Mouse (Mus musculus) thymus, postnatal 36 days (tissue): ENCODE measurements at regions not wholly inside any gene's neighbourhood (a gene's known extent, or its start where the extent isn't known, plus 50 kb on each side); places are given as distances from the start of the nearest gene placed in this dataset.

ENCODE experiments used
- DNase-seq, 2 experiments: peaks; one replicate each; pipeline ENCODE4 v3.0.0; 2022; ENCODE audit warnings: mixed read lengths in 2 of 2

- no peak for DNase-seq
These were observed 476.4 kb upstream of the Tmem132c start for GRCm38 (mm10) chr5:126765037-126765707.

- DNase-seq, result no peak
These were observed 472.6 kb upstream of the Tmem132c start for GRCm38 (mm10) chr5:126769031-126769430.

GRCm38 (mm10) chr5:126787706-126788610, 453.6 kb upstream of the Tmem132c start:
- peak in 1 of 2 experiments; percentile 2 for DNase-seq

GRCm38 (mm10) chr5:126799698-126800279, 441.8 kb upstream of the Tmem132c start:
- DNase-seq, result no peak

GRCm38 (mm10) chr5:126806656-126807055, 435.0 kb upstream of the Tmem132c start:
- DNase-seq, result no peak

GRCm38 (mm10) chr5:126816069-126816468, 425.5 kb upstream of the Tmem132c start:
- DNase-seq, result no peak

GRCm38 (mm10) chr5:126835440-126835839, 406.2 kb upstream of the Tmem132c start:
- DNase-seq, result no peak

- no peak for DNase-seq
These were observed 399.0 kb upstream of the Tmem132c start for GRCm38 (mm10) chr5:126842606-126843005.

- no peak for DNase-seq
These were observed 379.5 kb upstream of the Tmem132c start for GRCm38 (mm10) chr5:126862078-126862477.

GRCm38 (mm10) chr5:126875842-126876241, 365.8 kb upstream of the Tmem132c start:
- DNase-seq, result no peak

- no peak for DNase-seq
These were observed 350.9 kb upstream of the Tmem132c start for GRCm38 (mm10) chr5:126890710-126891109.

GRCm38 (mm10) chr5:126893063-126893462, 348.5 kb upstream of the Tmem132c start:
- DNase-seq, result no peak

GRCm38 (mm10) chr5:126910084-126910483, 331.5 kb upstream of the Tmem132c start:
- no peak for DNase-seq

GRCm38 (mm10) chr5:126917300-126917699, 324.3 kb upstream of the Tmem132c start:
- no peak for DNase-seq

GRCm38 (mm10) chr5:126933466-126933865, 308.1 kb upstream of the Tmem132c start:
- DNase-seq, result no peak

- no peak for DNase-seq
These were observed 296.7 kb upstream of the Tmem132c start for GRCm38 (mm10) chr5:126944861-126945260.

GRCm38 (mm10) chr5:126954189-126954588, 287.4 kb upstream of the Tmem132c start:
- no peak for DNase-seq

- DNase-seq, result no peak
These were observed 287.0 kb upstream of the Tmem132c start for GRCm38 (mm10) chr5:126954634-126955033.

- DNase-seq, result no peak
These were observed 277.0 kb upstream of the Tmem132c start for GRCm38 (mm10) chr5:126964577-126964976.

- DNase-seq, result no peak
These were observed 274.5 kb upstream of the Tmem132c start for GRCm38 (mm10) chr5:126967076-126967475.

- DNase-seq, result no peak
These were observed 272.2 kb upstream of the Tmem132c start for GRCm38 (mm10) chr5:126969373-126969772.

- no peak for DNase-seq
These were observed 270.3 kb upstream of the Tmem132c start for GRCm38 (mm10) chr5:126971284-126971683.

- DNase-seq, result no peak
These were observed 269.6 kb upstream of the Tmem132c start for GRCm38 (mm10) chr5:126971981-126972380.

GRCm38 (mm10) chr5:126973425-126973824, 268.2 kb upstream of the Tmem132c start:
- DNase-seq, result no peak
